Mouse (Mus musculus) neural tube, embryonic 11.5 days (tissue): ENCODE measurements around the gene Tle2. TPM values are rescaled to one million over a fixed set of nuclear protein-coding genes. Genes with fewer than 3 reads are reported as not detected.
A peak's percentile ranks its signal among the peaks of the same experiment; 100 is the strongest.

Experiments
- ATAC-seq: fragments of 200-750 bp; cut with Nextera tagmentation; 2 replicates; pipeline ENCODE4 v1.8.0; 2017; ENCODE audit warnings: moderate number of reproducible peaks, mild to moderate bottlenecking, moderate TSS enrichment, moderate library complexity; ENCODE audit not compliant: insufficient read depth, low FRiP score, low TSS enrichment
- DNase-seq: peaks from one replicate; pipeline ENCODE4 v3.0.0-alpha.2; 2015; ENCODE audit warnings: low spot score
- H3K27ac ChIP-seq: fragments of 300-500 bp; sonication (generic); 2 replicates; pipeline ENCODE4 v1.5.1; 2014; ENCODE audit warnings: low read depth, mild to moderate bottlenecking, low read length
- H3K27me3 ChIP-seq: fragments of 300-500 bp; sonication (generic); 2 replicates; pipeline ENCODE4 v1.6.1; 2014; ENCODE audit warnings: mild to moderate bottlenecking, low read length, mixed read lengths; ENCODE audit not compliant: control insufficient read depth, insufficient read depth
- H3K36me3 ChIP-seq: fragments of 300-500 bp; sonication (generic); 2 replicates; pipeline ENCODE4 v1.6.1; 2014; ENCODE audit warnings: mild to moderate bottlenecking, low read length, moderate library complexity, mixed read lengths; ENCODE audit not compliant: control insufficient read depth, insufficient read depth
- H3K4me1 ChIP-seq: fragments of 300-500 bp; sonication (generic); 2 replicates; pipeline ENCODE4 v1.6.1; 2014; ENCODE audit warnings: low read length, mixed read lengths; ENCODE audit not compliant: control insufficient read depth, insufficient read depth
- H3K4me2 ChIP-seq: fragments of 300-500 bp; sonication (generic); 2 replicates; pipeline ENCODE4 v1.6.1; 2014; ENCODE audit warnings: low read depth, mild to moderate bottlenecking, moderate library complexity
- H3K4me3 ChIP-seq: fragments of 300-500 bp; sonication (generic); 2 replicates; pipeline ENCODE4 v1.5.1; 2014; ENCODE audit warnings: low read depth, low read length
- H3K9ac ChIP-seq: fragments of 300-500 bp; sonication (generic); 2 replicates; pipeline ENCODE4 v1.6.1; 2014; ENCODE audit warnings: mild to moderate bottlenecking, low read length
- H3K9me3 ChIP-seq: fragments of 300-500 bp; sonication (generic); 2 replicates; pipeline ENCODE4 v1.6.1; 2016; ENCODE audit warnings: low read length; ENCODE audit not compliant: control insufficient read depth
- WGBS: fragments of 180-500 bp; shearing (Covaris S2); extraction: QIAGEN DNeasy Blood & Tissue Kit; methylation state at CpG from one replicate; pipeline ENCODE4 v1.1.7; 2014; 5-methylcytosine and 5-hydroxymethylcytosine counted together
- polyA plus RNA-seq: library from polyadenylated mRNA; unstranded; fragments of >200 nt; fragmentation: Nextera tagmentation; extraction: Ambion mirVana; gene quantifications from 2 replicates; pipeline ENCODE4 v1.2.1, GENCODE M21; 2014

The Tle2 gene
- polyA plus RNA-seq, 1 experiment from 2014 or later: 7.0 TPM

DNA sequence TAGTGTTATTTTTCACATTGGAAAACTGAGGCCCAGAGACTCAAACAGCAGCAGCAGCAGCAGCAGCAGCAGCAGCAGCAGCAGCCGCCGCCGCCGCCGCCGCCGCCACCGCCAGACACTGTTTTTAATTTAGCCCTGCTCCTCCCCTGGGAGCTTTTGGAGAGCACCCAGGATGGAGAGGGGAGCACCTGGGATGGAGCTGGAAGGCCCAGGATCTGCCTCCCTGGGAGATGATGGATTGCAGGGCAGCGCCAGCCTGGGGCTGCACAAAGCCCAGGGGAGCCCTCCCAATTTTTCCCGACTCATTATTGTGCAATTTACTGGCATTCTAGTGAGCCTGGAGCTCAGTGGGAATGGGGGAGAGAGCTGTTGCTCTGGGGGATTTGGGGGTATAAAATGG, 22.2 kb downstream of the Tle2 start:
- H3K4me1 ChIP-seq: peaks cover 31% of the 10 kb centered on the region
- H3K4me2 ChIP-seq: peak overlapping the region; percentile 24
- ATAC-seq (0 out of 2 replicates have a peak, but pooled peaks have one; percentile 14), DNase-seq (peak; percentile 66)
- no peak overlapping the region for H3K4me3 ChIP-seq
- 0 out of 2 replicates have a peak overlapping the region, but pooled peaks have one; percentile 39 for H3K27ac ChIP-seq
- H3K9me3 ChIP-seq: no peaks in the 10 kb centered on the region
- peaks cover 28% of the 10 kb centered on the region for H3K27me3 ChIP-seq
- under 1% methylated on average over 10 of the region's 10 CpGs for WGBS
- peak overlapping the region; percentile 15; the same call in 1 of the 2 replicates for H3K9ac ChIP-seq
- no peaks in the 10 kb centered on the region for H3K36me3 ChIP-seq

- Histone ChIP-seq H3K4me2 (peak overlapping the region; percentile 24; the same call in 1 of the 2 replicates), H3K9ac (peak overlapping the region; percentile 10; the same call in 1 of the 2 replicates), H3K27me3 (peaks cover 31% of the 10 kb centered on the region), H3K36me3 (no peaks in the 10 kb centered on the region), H3K9me3 (no peaks in the 10 kb centered on the region), H3K27ac (0 out of 2 replicates have a peak overlapping the region, but pooled peaks have one; percentile 39), H3K4me3 (no peak overlapping the region), H3K4me1 (peaks cover 32% of the 10 kb centered on the region)
- 11% methylated on average over 12 of the region's 12 CpGs for WGBS
- peak; percentile 50 for DNase-seq
- peak; percentile 6; the same call in 1 of the 2 replicates for ATAC-seq
Observed at GRCm38 (mm10) chr10:81597137-81597950, 23.0 kb downstream of the Tle2 start.

- no peak overlapping the region for H3K4me3 ChIP-seq
- H3K36me3 ChIP-seq: no peaks in the 10 kb centered on the region
- ATAC-seq (no peak), DNase-seq (no peak)
- WGBS: 48% methylated on average over 3 of the region's 3 CpGs
- no peak overlapping the region for H3K9ac ChIP-seq
- H3K27me3 ChIP-seq: peaks cover 31% of the 10 kb centered on the region
- no peak overlapping the region for H3K4me2 ChIP-seq
- H3K9me3 ChIP-seq: no peaks in the 10 kb centered on the region
- peaks cover 32% of the 10 kb centered on the region for H3K4me1 ChIP-seq
- H3K27ac ChIP-seq: no peak overlapping the region
Observed at GRCm38 (mm10) chr10:81598342-81598741, 24.0 kb downstream of the Tle2 start.

DNA sequence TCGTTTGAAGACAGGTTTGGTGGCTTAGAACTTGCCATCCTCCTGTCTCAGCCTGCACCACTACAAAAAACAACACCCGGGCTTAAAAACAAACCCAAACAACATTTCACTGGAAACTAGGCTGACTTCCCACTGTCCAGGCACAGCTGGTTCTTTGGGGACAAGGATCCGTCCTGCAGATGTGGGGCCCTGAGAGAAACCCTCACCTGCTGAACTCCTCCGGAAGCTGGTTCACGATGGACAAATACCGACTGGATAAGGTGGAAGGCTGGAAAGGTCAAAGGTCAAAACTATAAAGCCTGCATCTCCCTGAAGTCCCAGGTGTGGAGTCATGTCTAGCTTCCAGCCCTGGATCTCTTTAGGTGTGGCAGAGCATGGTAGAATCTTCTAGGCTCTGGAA, 24.5 kb downstream of the Tle2 start:
- ATAC-seq (no peak), DNase-seq (no peak)
- Histone ChIP-seq H3K27ac (no peak overlapping the region), H3K4me1 (peaks cover 32% of the 10 kb centered on the region), H3K4me2 (no peak overlapping the region), H3K9me3 (no peaks in the 10 kb centered on the region), H3K4me3 (no peak overlapping the region), H3K27me3 (peaks cover 31% of the 10 kb centered on the region), H3K9ac (no peak overlapping the region), H3K36me3 (no peaks in the 10 kb centered on the region)
- WGBS: 44% methylated on average over 6 of the region's 6 CpGs

GRCm38 (mm10) chr10:81599630-81600029, 25.3 kb downstream of the Tle2 start:
- Histone ChIP-seq H3K4me1 (peaks cover 32% of the 10 kb centered on the region), H3K9ac (no peak overlapping the region)
- WGBS: 76% methylated on average over 5 of the region's 5 CpGs

GRCm38 (mm10) chr10:81600096-81600495, 25.7 kb downstream of the Tle2 start:
- H3K4me1 ChIP-seq: peaks cover 32% of the 10 kb centered on the region
- H3K4me3 ChIP-seq: no peak overlapping the region
- no peaks in the 10 kb centered on the region for H3K9me3 ChIP-seq
- peaks cover 22% of the 10 kb centered on the region for H3K27me3 ChIP-seq
- 45% methylated on average over 10 of the region's 10 CpGs for WGBS
- no peak overlapping the region for H3K27ac ChIP-seq
- H3K4me2 ChIP-seq: no peak overlapping the region
- H3K9ac ChIP-seq: no peak overlapping the region
- DNase-seq: no peak
- H3K36me3 ChIP-seq: no peaks in the 10 kb centered on the region
- ATAC-seq: no peak

More at GRCm38 (mm10) chr10:81599630-81600029, 25.3 kb downstream of the Tle2 start:
- Histone ChIP-seq H3K4me3 (no peak overlapping the region), H3K27me3 (peaks cover 25% of the 10 kb centered on the region), H3K27ac (no peak overlapping the region), H3K4me2 (no peak overlapping the region), H3K9me3 (no peaks in the 10 kb centered on the region), H3K36me3 (no peaks in the 10 kb centered on the region)
- ATAC-seq (no peak), DNase-seq (no peak)

DNA sequence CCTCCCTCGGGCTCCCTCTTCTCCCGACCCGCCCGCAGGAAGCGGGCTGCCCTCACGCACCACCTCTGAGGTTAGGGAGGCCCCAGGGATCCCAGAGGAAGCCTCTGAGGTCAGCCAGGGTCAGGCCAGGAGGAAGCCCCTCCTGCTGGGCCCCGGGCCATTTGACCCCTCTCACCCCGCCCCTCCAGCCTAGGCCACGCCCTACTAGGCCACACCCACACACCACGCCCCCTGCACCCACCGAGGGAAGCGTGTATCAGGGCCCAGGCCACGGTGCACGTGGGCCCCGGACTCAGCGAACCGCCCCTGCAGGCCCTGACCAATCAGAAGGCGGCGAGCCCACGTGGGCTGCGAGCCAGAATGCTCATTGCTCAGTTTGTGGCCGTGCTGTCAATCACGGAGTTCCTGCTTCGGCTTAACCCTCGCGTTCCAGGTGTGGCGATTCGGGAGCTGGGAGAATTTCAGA, 26.4 kb downstream of the Tle2 start, which contains the start of gene Tle6:
Gene Tle6, minus strand, starts transcription at position 336 of the 466 bp plus-strand sequence.
- Histone ChIP-seq H3K4me1 (peaks cover 31% of the 10 kb centered on the region), H3K27me3 (peaks cover 17% of the 10 kb centered on the region), H3K36me3 (no peaks in the 10 kb centered on the region), H3K4me3 (0 out of 2 replicates have a peak within 1 kb of the TSS, but pooled peaks have one; percentile 15), H3K27ac (no peak within 1 kb of the TSS), H3K4me2 (peak within 1 kb of the TSS; percentile 32), H3K9ac (no peak within 1 kb of the TSS), H3K9me3 (no peaks in the 10 kb centered on the region)
- DNase-seq (peak; percentile 98), ATAC-seq (peak; percentile 85)
- WGBS: 0% methylated on average over 28 of the region's 28 CpGs

DNA sequence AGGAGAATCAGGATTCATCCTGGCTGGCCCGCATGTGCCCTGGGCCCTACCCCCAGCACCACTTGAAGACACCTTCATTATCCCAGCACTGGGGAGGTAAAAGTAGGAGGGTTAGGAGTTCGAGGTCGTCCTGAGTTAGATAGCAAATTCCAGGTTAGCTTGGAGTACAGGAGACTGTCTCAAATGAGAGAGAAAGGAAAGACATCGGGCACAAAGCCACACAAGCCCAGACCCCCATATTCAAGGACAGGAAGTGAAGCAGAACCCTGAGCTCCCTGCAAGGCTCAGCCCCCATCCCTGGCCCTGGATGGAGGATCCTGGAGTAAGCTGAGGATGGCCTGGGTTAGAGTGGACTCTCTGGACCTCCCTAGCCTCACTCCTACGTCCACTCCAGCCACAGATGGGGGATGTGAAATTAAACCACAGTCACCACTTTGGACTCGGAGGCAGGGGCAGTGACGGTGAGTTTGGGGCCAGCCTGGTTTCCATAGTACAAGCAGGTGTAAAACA, 27.1 kb downstream of the Tle2 start:
- Histone ChIP-seq H3K9me3 (no peaks in the 10 kb centered on the region), H3K4me3 (no peak overlapping the region), H3K27me3 (peaks cover 16% of the 10 kb centered on the region), H3K4me2 (no peak overlapping the region; the same call in 1 of the 2 replicates), H3K36me3 (no peaks in the 10 kb centered on the region), H3K27ac (no peak overlapping the region), H3K4me1 (peaks cover 25% of the 10 kb centered on the region), H3K9ac (no peak overlapping the region)
- no peak for DNase-seq
- no peak for ATAC-seq
- 26% methylated on average over 7 of the region's 7 CpGs for WGBS
